Mouse (Mus musculus): ENCODE data around the gene Mboat2. TPM values are rescaled to one million over a fixed set of nuclear protein-coding genes. Genes with fewer than 3 reads are reported as not detected.

Mboat2 gene
- polyA plus RNA-seq, 1 experiment from 2014 or later = 55.1 TPM

DNA sequence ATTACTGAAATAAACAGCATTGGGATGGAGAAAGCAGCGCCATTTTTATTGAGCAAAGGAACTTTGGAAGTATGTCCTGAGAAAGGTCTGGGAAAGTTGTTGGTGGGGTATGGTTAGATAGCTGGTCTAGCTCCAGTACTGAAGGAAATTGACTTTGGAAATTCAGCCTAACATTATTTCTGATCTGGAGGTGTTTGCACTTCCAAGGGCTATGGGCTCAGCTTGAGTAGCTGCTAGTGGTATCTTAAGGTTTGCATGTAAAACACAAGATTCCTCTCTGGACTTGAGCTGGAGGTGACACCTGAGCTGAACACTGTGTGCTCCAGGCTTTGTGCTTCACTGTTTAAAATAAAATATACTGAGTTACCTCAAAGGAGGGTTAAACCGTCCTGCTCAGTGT, 1.8 kb downstream of the Mboat2 start:
- Histone ChIP-seq H3K27ac (no peak overlapping the region), H3K36me3 (no peaks in the 10 kb centered on the region), H3K27me3 (no peaks in the 10 kb centered on the region), H3K9ac (peak overlapping the region; percentile 89), H3K4me1 (peaks cover 41% of the 10 kb centered on the region), H3K9me3 (no peaks in the 10 kb centered on the region), H3K4me2 (replicated peaks) (peak overlapping the region; percentile 81), H3K4me3 (peak overlapping the region; percentile 70)
- ATAC-seq (ENCODE audit: low FRiP score, low read depth) = no peak
- WGBS = 15% methylated on average over 2 of the region's 2 CpGs

GRCm38 (mm10) chr12:24837947-24838346, 7.3 kb downstream of the Mboat2 start:
- 55% methylated on average over 2 of the region's 2 CpGs for WGBS
- H3K4me3 ChIP-seq = no peak overlapping the region
- H3K9ac ChIP-seq = no peak overlapping the region
- no peak for ATAC-seq (ENCODE audit: low FRiP score, low read depth)
- H3K4me1 ChIP-seq = peaks cover 72% of the 10 kb centered on the region
- H3K36me3 ChIP-seq = no peaks in the 10 kb centered on the region
- no peaks in the 10 kb centered on the region for H3K9me3 ChIP-seq
- no peak overlapping the region for H3K4me2 ChIP-seq (replicated peaks)
- H3K27ac ChIP-seq = no peak overlapping the region
- H3K27me3 ChIP-seq = no peaks in the 10 kb centered on the region

GRCm38 (mm10) chr12:24841115-24841879, 10.6 kb downstream of the Mboat2 start:
- Histone ChIP-seq H3K4me2 (replicated peaks) (peak overlapping the region; percentile 5; the same call in 1 of the 2 replicates), H3K9ac (no peak overlapping the region), H3K9me3 (no peaks in the 10 kb centered on the region), H3K4me3 (no peak overlapping the region), H3K27me3 (no peaks in the 10 kb centered on the region), H3K27ac (no peak overlapping the region), H3K4me1 (peaks cover 90% of the 10 kb centered on the region), H3K36me3 (no peaks in the 10 kb centered on the region)
- ATAC-seq (ENCODE audit: low FRiP score, low read depth) = 0 out of 2 replicates have a peak, but pooled peaks have one; percentile 56
- WGBS = 47% methylated on average over 9 of the region's 9 CpGs

DNA sequence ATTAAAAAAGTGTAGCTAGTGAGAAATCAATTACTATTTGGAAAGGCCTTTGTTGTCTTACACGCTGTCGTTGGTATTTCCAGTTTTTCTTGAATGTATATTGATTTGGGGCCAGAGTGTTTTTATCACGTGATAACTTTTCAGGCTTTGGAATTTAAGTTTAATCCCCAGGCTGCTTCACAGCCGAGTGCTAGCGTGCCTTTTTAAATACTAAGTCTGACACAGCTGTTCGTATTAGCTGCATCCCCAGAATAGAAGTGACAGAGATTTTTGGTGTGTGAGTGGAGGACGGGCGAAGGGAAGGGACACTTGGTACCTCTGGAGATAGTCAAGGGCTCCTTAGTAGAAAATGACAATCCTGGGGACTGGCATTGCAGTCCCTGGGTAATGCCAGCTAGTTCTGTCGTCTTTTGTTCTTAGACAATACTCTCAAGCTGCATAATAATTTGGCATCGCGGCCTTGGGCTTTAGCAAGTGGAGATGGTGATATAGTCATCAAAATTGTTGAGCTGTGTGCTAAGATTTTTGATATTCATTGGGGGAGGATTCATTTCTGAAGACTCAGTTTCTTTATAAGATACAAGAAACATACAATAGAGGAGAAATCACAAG, 11.7 kb downstream of the Mboat2 start:
- H3K4me1 ChIP-seq = peaks cover 81% of the 10 kb centered on the region

GRCm38 (mm10) chr12:24843395-24844072, 12.9 kb downstream of the Mboat2 start:
- no peaks in the 10 kb centered on the region for H3K36me3 ChIP-seq
- no peaks in the 10 kb centered on the region for H3K9me3 ChIP-seq
- H3K27me3 ChIP-seq = no peaks in the 10 kb centered on the region
- peaks cover 79% of the 10 kb centered on the region for H3K4me1 ChIP-seq
- H3K4me2 ChIP-seq (replicated peaks) = no peak overlapping the region
- ATAC-seq (ENCODE audit: low FRiP score, low read depth) = peak; percentile 44
- WGBS = 50% methylated on average over 7 of the region's 7 CpGs
- H3K27ac ChIP-seq = peak overlapping the region; percentile 33; the same call in 1 of the 2 replicates
- no peak overlapping the region for H3K9ac ChIP-seq
- H3K4me3 ChIP-seq = no peak overlapping the region

More for the DNA sequence above, 11.7 kb downstream of the Mboat2 start:
- Histone ChIP-seq H3K9ac (no peak overlapping the region), H3K27me3 (no peaks in the 10 kb centered on the region), H3K9me3 (no peaks in the 10 kb centered on the region), H3K27ac (no peak overlapping the region), H3K4me2 (replicated peaks) (peak overlapping the region; percentile 25), H3K36me3 (no peaks in the 10 kb centered on the region), H3K4me3 (no peak overlapping the region)
- WGBS = 61% methylated on average over 11 of the region's 11 CpGs
- no peak for ATAC-seq (ENCODE audit: low FRiP score, low read depth)

DNA sequence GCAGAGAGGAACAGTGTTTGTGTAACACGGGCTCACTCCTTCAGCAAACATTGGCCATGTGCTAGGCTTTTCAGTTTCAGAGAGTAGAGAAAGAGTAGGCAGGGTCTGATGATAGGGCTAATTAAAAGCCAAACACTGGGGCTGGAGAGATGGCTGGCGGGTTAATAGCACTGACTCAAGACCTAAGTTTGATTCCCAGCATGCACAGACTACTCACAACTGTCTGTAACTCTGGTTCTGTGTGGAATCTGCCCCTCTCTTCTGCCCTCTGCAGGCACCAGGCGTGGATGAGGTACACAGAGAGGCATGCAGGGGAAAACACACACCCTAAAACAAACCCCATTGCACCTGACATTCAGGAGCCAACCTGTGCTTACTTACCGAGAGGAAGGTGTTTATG, 14.7 kb downstream of the Mboat2 start:
- Histone ChIP-seq H3K4me3 (no peak overlapping the region), H3K27me3 (no peaks in the 10 kb centered on the region), H3K9ac (no peak overlapping the region), H3K4me1 (peaks cover 71% of the 10 kb centered on the region), H3K27ac (no peak overlapping the region), H3K9me3 (no peaks in the 10 kb centered on the region), H3K36me3 (no peaks in the 10 kb centered on the region), H3K4me2 (replicated peaks) (no peak overlapping the region)
- 78% methylated on average over 4 of the region's 4 CpGs for WGBS
- no peak for ATAC-seq (ENCODE audit: low FRiP score, low read depth)

- Histone ChIP-seq H3K27me3 (no peaks in the 10 kb centered on the region), H3K4me3 (no peak overlapping the region), H3K27ac (no peak overlapping the region), H3K36me3 (no peaks in the 10 kb centered on the region), H3K9me3 (no peaks in the 10 kb centered on the region), H3K9ac (no peak overlapping the region), H3K4me2 (replicated peaks) (no peak overlapping the region), H3K4me1 (peaks cover 50% of the 10 kb centered on the region)
- WGBS = 62% methylated on average over 5 of the region's 5 CpGs
- no peak for ATAC-seq (ENCODE audit: low FRiP score, low read depth)
Measured at GRCm38 (mm10) chr12:24848107-24848506, 17.4 kb downstream of the Mboat2 start.

GRCm38 (mm10) chr12:24857354-24857753, 26.7 kb downstream of the Mboat2 start:
- WGBS = 88% methylated on average over 5 of the region's 5 CpGs
- H3K4me3 ChIP-seq = no peak overlapping the region
- no peak overlapping the region for H3K27ac ChIP-seq

GRCm38 (mm10) chr12:24859357-24859756, 28.7 kb downstream of the Mboat2 start:
- peaks cover 31% of the 10 kb centered on the region for H3K4me1 ChIP-seq
- H3K4me2 ChIP-seq (replicated peaks) = no peak overlapping the region
- no peak overlapping the region for H3K4me3 ChIP-seq
- H3K27me3 ChIP-seq = no peaks in the 10 kb centered on the region
- H3K27ac ChIP-seq = no peak overlapping the region
- no peak for ATAC-seq (ENCODE audit: low FRiP score, low read depth)
- H3K9me3 ChIP-seq = no peaks in the 10 kb centered on the region
- H3K36me3 ChIP-seq = no peaks in the 10 kb centered on the region
- H3K9ac ChIP-seq = no peak overlapping the region
- WGBS = 57% methylated on average over 7 of the region's 7 CpGs

More at GRCm38 (mm10) chr12:24857354-24857753, 26.7 kb downstream of the Mboat2 start:
- Histone ChIP-seq H3K4me1 (peaks cover 24% of the 10 kb centered on the region), H3K4me2 (replicated peaks) (no peak overlapping the region), H3K36me3 (no peaks in the 10 kb centered on the region), H3K9ac (no peak overlapping the region), H3K27me3 (no peaks in the 10 kb centered on the region), H3K9me3 (no peaks in the 10 kb centered on the region)
- ATAC-seq (ENCODE audit: low FRiP score, low read depth) = no peak

DNA sequence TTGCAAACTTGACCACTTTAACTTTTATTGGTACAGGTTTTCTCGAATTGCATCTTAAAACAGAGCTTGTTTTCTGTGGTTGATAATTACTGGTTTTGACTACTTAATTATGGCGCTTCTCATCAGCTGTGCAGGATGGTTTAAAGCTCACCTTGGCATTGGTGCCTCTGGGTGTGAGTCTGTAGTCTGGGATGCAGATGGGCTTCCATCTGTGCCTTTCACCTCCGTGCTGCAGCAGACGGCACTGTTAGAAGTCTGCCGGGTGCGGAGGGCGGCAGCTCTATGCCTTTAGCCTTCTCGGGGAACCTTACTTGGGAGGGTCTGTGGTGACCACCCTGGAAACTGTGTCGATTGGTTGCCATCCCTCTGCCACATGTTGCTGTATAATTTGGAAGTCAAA, 29.8 kb downstream of the Mboat2 start:
- no peaks in the 10 kb centered on the region for H3K27me3 ChIP-seq
- H3K9ac ChIP-seq = no peak overlapping the region
- H3K36me3 ChIP-seq = no peaks in the 10 kb centered on the region
- H3K4me3 ChIP-seq = no peak overlapping the region
- no peaks in the 10 kb centered on the region for H3K9me3 ChIP-seq
- peaks cover 40% of the 10 kb centered on the region for H3K4me1 ChIP-seq
- H3K27ac ChIP-seq = no peak overlapping the region
- 77% methylated on average over 9 of the region's 9 CpGs for WGBS
- no peak for ATAC-seq (ENCODE audit: low FRiP score, low read depth)
- H3K4me2 ChIP-seq (replicated peaks) = no peak overlapping the region

GRCm38 (mm10) chr12:24863762-24864161, 33.1 kb downstream of the Mboat2 start:
- H3K4me1 ChIP-seq = peaks cover 47% of the 10 kb centered on the region
- H3K4me2 ChIP-seq (replicated peaks) = no peak overlapping the region
- no peaks in the 10 kb centered on the region for H3K36me3 ChIP-seq
- ATAC-seq (ENCODE audit: low FRiP score, low read depth) = peak; percentile 62; the same call in 1 of the 2 replicates
- no peak overlapping the region for H3K4me3 ChIP-seq
- no peak overlapping the region for H3K27ac ChIP-seq
- no peaks in the 10 kb centered on the region for H3K9me3 ChIP-seq
- H3K9ac ChIP-seq = no peak overlapping the region
- 39% methylated on average over 1 of the region's 1 CpGs for WGBS
- no peaks in the 10 kb centered on the region for H3K27me3 ChIP-seq

DNA sequence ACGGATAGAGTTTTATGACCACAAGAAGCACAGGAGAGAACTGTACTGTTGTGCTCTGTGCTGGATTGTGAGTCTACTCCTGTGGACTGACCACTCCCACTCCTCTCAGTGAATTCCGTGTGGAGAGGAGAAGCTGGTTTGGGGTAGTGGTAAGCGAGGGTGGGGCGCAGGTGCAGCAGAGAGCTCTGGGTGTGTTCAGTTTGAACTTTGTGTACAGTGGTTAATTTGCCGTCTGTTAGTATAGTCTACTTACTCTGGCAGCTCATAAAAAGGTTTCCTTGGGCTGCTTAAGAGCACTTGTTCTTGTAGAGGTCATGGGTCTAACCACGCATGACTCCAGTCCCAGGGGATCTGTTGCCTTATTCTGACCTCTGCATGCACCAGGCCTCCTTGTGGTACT, 36.0 kb downstream of the Mboat2 start:
- Histone ChIP-seq H3K4me1 (peaks cover 63% of the 10 kb centered on the region), H3K4me3 (no peak overlapping the region), H3K27me3 (no peaks in the 10 kb centered on the region), H3K9ac (no peak overlapping the region), H3K4me2 (replicated peaks) (no peak overlapping the region), H3K9me3 (no peaks in the 10 kb centered on the region), H3K27ac (no peak overlapping the region), H3K36me3 (no peaks in the 10 kb centered on the region)
- ATAC-seq (ENCODE audit: low FRiP score, low read depth) = peak; percentile 38; the same call in 1 of the 2 replicates
- 58% methylated on average over 6 of the region's 6 CpGs for WGBS

Data from limb, embryonic 13.5 days (tissue).